Mouse (Mus musculus) bone marrow macrophage, adult 2 months (primary cell): ENCODE measurements around the gene Golga1.

Experiments
- CTCF ChIP-seq: IDR thresholded peaks from 2 replicates; pipeline ENCODE4 v1.5.1; 2012; ENCODE audit warnings: low read depth, mild to moderate bottlenecking, low read length, moderate library complexity
- POLR2A ChIP-seq: IDR thresholded peaks from 2 replicates; pipeline ENCODE4 v1.6.1; 2012; ENCODE audit warnings: mild to moderate bottlenecking, low read depth, low read length, borderline replicate concordance

DNA sequence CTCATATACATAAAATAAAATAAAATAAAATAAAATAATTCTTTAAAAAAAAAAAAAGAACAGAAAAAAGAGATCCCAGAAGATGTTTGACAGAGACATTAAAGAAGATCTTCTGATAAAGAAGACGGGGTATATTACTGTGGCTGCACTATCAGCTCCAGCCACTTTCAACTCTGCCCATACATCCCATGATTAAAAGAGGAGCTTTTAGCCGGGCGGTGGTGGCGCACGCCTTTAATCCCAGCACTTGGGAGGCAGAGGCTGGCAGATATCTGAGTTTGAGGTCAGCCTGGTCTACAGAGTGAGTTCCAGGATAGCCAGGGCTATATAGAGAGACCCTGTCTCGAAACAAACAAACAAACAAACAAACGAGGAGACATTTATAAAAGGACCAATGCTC, 48.8 kb upstream of the Golga1 start:
- no peak for TF ChIP-seq CTCF
- no peak for TF ChIP-seq POLR2A
